Mouse (Mus musculus) hindbrain, postnatal 0 days (tissue): Measurements from ENCODE around the gene Dynlrb1. TPM values are rescaled to one million over a fixed set of nuclear protein-coding genes. Genes with fewer than 3 reads are reported as not detected.

Source experiments
- ATAC-seq: fragments of 200-750 bp; cut with Nextera tagmentation; 2 replicates; pipeline ENCODE4 v1.8.0; 2017; ENCODE audit warnings: mild to moderate bottlenecking, moderate TSS enrichment, moderate library complexity
- DNase-seq: peaks from one replicate; pipeline ENCODE4 v3.0.0-alpha.2; 2015; ENCODE audit warnings: low spot score
- H3K27ac ChIP-seq: fragments of 300-500 bp; sonication (generic); 2 replicates; pipeline ENCODE4 v1.5.1; 2014; ENCODE audit warnings: mild to moderate bottlenecking
- H3K27me3 ChIP-seq: fragments of 300-500 bp; sonication (generic); 2 replicates; pipeline ENCODE4 v1.6.1; 2014; ENCODE audit warnings: low read length, mixed read lengths; ENCODE audit not compliant: insufficient read depth
- H3K36me3 ChIP-seq: fragments of 300-500 bp; sonication (generic); 2 replicates; pipeline ENCODE4 v1.6.1; 2014; ENCODE audit warnings: low read length, mixed read lengths; ENCODE audit not compliant: insufficient read depth
- H3K4me1 ChIP-seq: fragments of 300-500 bp; sonication (generic); 2 replicates; pipeline ENCODE4 v1.6.1; 2014; ENCODE audit warnings: antibody characterized with exemption, low read length, mixed read lengths; ENCODE audit not compliant: insufficient read depth
- H3K4me2 ChIP-seq: fragments of 300-500 bp; sonication (generic); 2 replicates; pipeline ENCODE4 v1.6.1; 2014; ENCODE audit warnings: low read depth, mild to moderate bottlenecking, low read length, moderate library complexity, mixed read lengths
- H3K4me3 ChIP-seq: fragments of 300-500 bp; sonication (generic); 2 replicates; pipeline ENCODE4 v1.5.1; 2014; ENCODE audit warnings: low read length
- H3K9ac ChIP-seq: fragments of 300-500 bp; sonication (generic); replicated peaks from 2 replicates; pipeline ENCODE4 v1.6.1; 2014; ENCODE audit warnings: mild to moderate bottlenecking, low read length, moderate library complexity, mixed read lengths
- H3K9me3 ChIP-seq: fragments of 300-500 bp; sonication (generic); 2 replicates; pipeline ENCODE4 v1.6.1; 2016; ENCODE audit warnings: low read length, mixed read lengths
- CTCF ChIP-seq: IDR thresholded peaks from 2 replicates; pipeline ENCODE4 v1.5.1; 2016; ENCODE audit warnings: antibody characterized with exemption, control low read depth, low read depth
- WGBS: fragments of 180-500 bp; shearing (Covaris S2); extraction: QIAGEN DNeasy Blood & Tissue Kit; methylation state at CpG from one replicate; pipeline ENCODE4 v1.1.7; 2014; 5-methylcytosine and 5-hydroxymethylcytosine counted together
- polyA plus RNA-seq: library from polyadenylated mRNA; unstranded; fragments of >200 nt; fragmentation: Nextera tagmentation; extraction: Ambion mirVana; gene quantifications from 2 replicates; pipeline ENCODE4 v1.2.1, GENCODE M21; 2015
- total RNA-seq: library from RNA; depleted of rRNA; stranded (reverse); fragments of >200 nt; gene quantifications from 2 replicates; pipeline ENCODE4 v1.2.3, GENCODE M21; 2014; rRNA removed

The Dynlrb1 gene
- total and polyA plus RNA-seq, 2 experiments from 2014 or later: 264 to 778 TPM

GRCm38 (mm10) chr2:155290066-155290465 lies 53.7 kb downstream of the Dynlrb1 start:
- TF ChIP-seq CTCF: no peak

GRCm38 (mm10) chr2:155293382-155293781 lies 57.0 kb downstream of the Dynlrb1 start:
- H3K4me2 ChIP-seq: no peak overlapping the region
- no peak for DNase-seq
- no peak for TF ChIP-seq CTCF
- H3K9ac ChIP-seq: no peak overlapping the region
- no peaks in the 10 kb centered on the region for H3K27me3 ChIP-seq
- no peak overlapping the region for H3K27ac ChIP-seq
- no peaks in the 10 kb centered on the region for H3K9me3 ChIP-seq
- no peak overlapping the region for H3K4me3 ChIP-seq
- WGBS: 82% methylated on average over 2 of the region's 2 CpGs
- peaks cover 62% of the 10 kb centered on the region for H3K36me3 ChIP-seq
- no peak for ATAC-seq
- H3K4me1 ChIP-seq: no peaks in the 10 kb centered on the region

More at GRCm38 (mm10) chr2:155290066-155290465, 53.7 kb downstream of the Dynlrb1 start:
- Histone ChIP-seq H3K9ac (no peak overlapping the region), H3K27me3 (no peaks in the 10 kb centered on the region), H3K4me1 (no peaks in the 10 kb centered on the region), H3K27ac (no peak overlapping the region), H3K9me3 (no peaks in the 10 kb centered on the region), H3K36me3 (peaks cover 38% of the 10 kb centered on the region), H3K4me2 (no peak overlapping the region), H3K4me3 (no peak overlapping the region)
- ATAC-seq: no peak
- DNase-seq: no peak
- WGBS: 95% methylated on average over 8 of the region's 8 CpGs

- Histone ChIP-seq H3K4me3 (no peak overlapping the region), H3K4me1 (no peaks in the 10 kb centered on the region), H3K27me3 (no peaks in the 10 kb centered on the region), H3K27ac (no peak overlapping the region), H3K9ac (no peak overlapping the region), H3K4me2 (no peak overlapping the region), H3K9me3 (no peaks in the 10 kb centered on the region), H3K36me3 (peaks cover 63% of the 10 kb centered on the region)
- DNase-seq (no peak), ATAC-seq (no peak)
- no peak for TF ChIP-seq CTCF
- WGBS: 93% methylated on average over 4 of the region's 4 CpGs
Measured at GRCm38 (mm10) chr2:155293946-155294345, 57.6 kb downstream of the Dynlrb1 start.

GRCm38 (mm10) chr2:155295453-155295852 lies 59.1 kb downstream of the Dynlrb1 start:
- DNase-seq (no peak), ATAC-seq (no peak)
- Histone ChIP-seq H3K27ac (no peak overlapping the region), H3K4me1 (no peaks in the 10 kb centered on the region), H3K4me2 (no peak overlapping the region), H3K36me3 (peaks cover 54% of the 10 kb centered on the region), H3K4me3 (no peak overlapping the region), H3K9me3 (no peaks in the 10 kb centered on the region), H3K9ac (no peak overlapping the region), H3K27me3 (no peaks in the 10 kb centered on the region)
- 95% methylated on average over 6 of the region's 6 CpGs for whole genome bisulfite sequencing
- no peak for TF ChIP-seq CTCF

- H3K9me3 ChIP-seq: no peaks in the 10 kb centered on the region
- no peaks in the 10 kb centered on the region for H3K27me3 ChIP-seq
- H3K4me1 ChIP-seq: no peaks in the 10 kb centered on the region
- 85% methylated on average over 4 of the region's 4 CpGs for WGBS
- ATAC-seq (no peak), DNase-seq (no peak)
- H3K27ac ChIP-seq: no peak overlapping the region
- no peak overlapping the region for H3K4me3 ChIP-seq
- peaks cover 32% of the 10 kb centered on the region for H3K36me3 ChIP-seq
- H3K9ac ChIP-seq: no peak overlapping the region
- H3K4me2 ChIP-seq: no peak overlapping the region
- TF ChIP-seq CTCF: no peak
Measured at GRCm38 (mm10) chr2:155299563-155299962, 63.2 kb downstream of the Dynlrb1 start.

Other genes starting within 250 kb of the Dynlrb1 start
- 0.58 TPM in 1 of 2 replicates, not detected in the other for gene Gm14226, start 218.3 kb upstream of the Dynlrb1 start, total RNA-seq
- 0.08 and 0.14 TPM in 2 replicates for gene Gm14226, start 218.3 kb upstream of the Dynlrb1 start, polyA plus RNA-seq
- 62.3 and 68.0 TPM in 2 replicates for gene Ahcy, start 162.0 kb upstream of the Dynlrb1 start, total RNA-seq
- 29.6 and 31.1 TPM in 2 replicates for gene Ahcy, start 162.0 kb upstream of the Dynlrb1 start, polyA plus RNA-seq
- 31.4 and 32.5 TPM in 2 replicates for gene Itch, start 103.0 kb upstream of the Dynlrb1 start, total RNA-seq
- 22.2 and 22.5 TPM in 2 replicates for gene Itch, start 103.0 kb upstream of the Dynlrb1 start, polyA plus RNA-seq
- gene Map1lc3a, start 39.8 kb downstream of the Dynlrb1 start, total RNA-seq: 618 and 737 TPM in 2 replicates
- 853 and 903 TPM in 2 replicates for gene Map1lc3a, start 39.8 kb downstream of the Dynlrb1 start, polyA plus RNA-seq
- 42.7 and 49.7 TPM in 2 replicates for gene Pigu, start 120.9 kb downstream of the Dynlrb1 start, total RNA-seq
- 53.3 and 53.5 TPM in 2 replicates for gene Pigu, start 120.9 kb downstream of the Dynlrb1 start, polyA plus RNA-seq
- gene Trp53inp2, start 144.5 kb downstream of the Dynlrb1 start, total RNA-seq: 120 and 141 TPM in 2 replicates
- 54.8 and 61.3 TPM in 2 replicates for gene Trp53inp2, start 144.5 kb downstream of the Dynlrb1 start, polyA plus RNA-seq
- gene Ncoa6, start 237.4 kb downstream of the Dynlrb1 start, total RNA-seq: 29.7 and 43.4 TPM in 2 replicates
- 25.7 TPM in 2 replicates for gene Ncoa6, start 237.4 kb downstream of the Dynlrb1 start, polyA plus RNA-seq